Mouse (Mus musculus) cerebellum, adult (tissue): ENCODE measurements at regions not wholly inside any gene's neighbourhood (a gene's known extent, or its start where the extent isn't known, plus 50 kb on each side); places are given as distances from the start of the nearest gene placed in this dataset.

Source experiments
- ATAC-seq: cut with Nextera tagmentation; 2 replicates; pipeline ENCODE4 v1.9.2; 2017; ENCODE audit warnings: mild to moderate bottlenecking, moderate library complexity, mixed read lengths; ENCODE audit not compliant: insufficient number of reproducible peaks, low FRiP score, low TSS enrichment

DNA sequence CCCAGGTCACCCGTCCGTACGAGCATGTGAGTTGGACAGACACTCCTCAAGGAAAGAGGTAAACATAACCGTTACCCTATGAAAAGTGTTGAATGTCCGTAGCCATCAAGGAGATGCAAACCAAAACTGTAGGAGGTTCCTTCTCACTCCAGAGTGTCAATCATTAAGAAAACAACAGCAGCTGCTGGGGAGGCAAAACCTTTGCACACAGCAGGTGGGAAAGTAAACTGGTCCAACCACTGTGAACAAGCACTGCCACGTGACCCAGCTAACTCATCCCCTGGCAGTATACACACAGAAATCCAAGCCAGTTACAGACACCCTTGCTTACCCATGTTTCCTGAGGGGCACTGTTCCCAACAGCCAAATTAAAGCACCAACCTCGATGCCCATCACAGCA, 54.7 kb upstream of the Irx5 start:
- no peak for ATAC-seq

DNA sequence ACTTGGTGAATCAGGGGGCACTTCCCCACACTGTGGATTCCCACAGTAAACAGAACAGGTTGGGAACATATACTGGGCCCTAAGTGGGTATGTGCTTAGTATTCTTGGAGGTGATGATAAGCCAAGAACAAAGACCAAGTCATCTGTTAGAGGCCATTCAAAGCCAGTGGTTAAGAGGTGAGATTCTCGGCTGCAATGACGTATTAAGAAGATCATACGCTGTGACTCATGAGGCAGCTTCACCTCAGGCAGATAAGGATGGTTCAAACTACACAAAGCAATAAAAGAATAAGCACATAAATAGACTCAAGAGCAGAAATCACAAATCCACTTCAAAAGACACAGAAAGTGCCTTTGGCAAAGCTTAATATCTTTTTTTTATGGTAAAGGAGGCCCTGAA, 56.4 kb upstream of the Irx5 start:
- no peak for ATAC-seq

DNA sequence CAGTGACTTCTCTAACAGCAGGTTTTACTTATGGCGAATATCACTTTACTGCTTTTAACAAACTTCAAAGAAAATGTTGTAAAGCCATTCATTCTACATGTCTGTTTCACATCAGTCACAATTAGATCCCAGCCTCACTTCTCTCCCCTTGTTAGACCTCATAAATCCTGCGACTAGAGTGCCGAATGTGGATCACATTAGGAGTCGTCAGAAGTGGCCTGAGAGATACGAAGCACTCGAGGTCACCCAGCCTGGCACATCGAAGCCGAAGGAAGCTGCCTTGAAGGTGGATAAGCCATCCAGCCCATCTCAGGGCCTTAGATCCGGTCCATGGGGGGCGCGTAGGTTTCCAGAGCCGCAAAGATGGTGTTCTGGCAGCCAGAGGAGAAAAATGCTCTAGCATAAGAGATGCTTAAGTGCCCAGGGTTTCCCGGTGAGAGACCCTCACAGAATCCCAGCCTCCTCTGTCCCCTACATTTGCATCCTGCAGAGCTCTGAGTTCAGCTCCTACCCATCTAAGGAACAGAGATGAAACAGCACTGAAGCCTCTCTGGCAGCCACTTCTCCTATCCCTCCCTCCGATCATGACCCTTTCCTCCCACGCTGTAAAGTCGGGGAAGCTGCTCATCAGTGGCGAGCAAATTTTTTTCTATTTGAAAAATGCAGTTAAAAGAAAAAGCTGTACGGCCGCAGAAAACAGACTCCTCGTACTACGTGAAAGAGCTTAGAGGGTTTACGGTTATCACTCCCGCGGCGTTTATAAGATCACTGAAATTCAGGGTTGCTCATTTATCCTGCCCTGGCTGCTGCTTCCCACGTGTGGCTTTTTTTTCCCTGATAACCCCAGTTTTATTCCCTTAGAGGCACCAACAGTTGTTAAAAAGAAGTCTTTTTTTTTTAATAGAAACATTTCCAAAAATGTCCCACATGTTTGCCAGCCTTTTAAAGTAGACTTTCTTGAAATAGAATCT, 70.3 kb upstream of the Irx5 start:
- ATAC-seq = no peak

DNA sequence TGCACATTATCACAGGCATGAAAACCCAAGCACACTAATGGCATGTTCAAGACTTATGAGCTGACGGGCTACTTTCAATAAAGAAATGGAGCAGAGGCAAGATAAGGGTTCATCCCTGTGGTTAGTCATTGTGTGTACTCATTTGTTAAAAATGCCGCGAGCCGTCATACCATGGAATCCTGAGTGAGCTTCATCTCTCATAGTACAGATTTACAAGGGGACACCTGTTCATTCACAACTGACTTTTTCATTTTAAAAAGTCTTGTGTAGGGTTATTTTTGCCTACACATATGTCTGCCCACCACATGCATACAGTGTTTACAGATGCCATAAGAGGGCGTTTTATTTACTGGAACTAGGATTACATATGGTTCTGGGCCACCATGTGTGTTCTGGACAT, 81.7 kb upstream of the Irx5 start:
- no peak for ATAC-seq

DNA sequence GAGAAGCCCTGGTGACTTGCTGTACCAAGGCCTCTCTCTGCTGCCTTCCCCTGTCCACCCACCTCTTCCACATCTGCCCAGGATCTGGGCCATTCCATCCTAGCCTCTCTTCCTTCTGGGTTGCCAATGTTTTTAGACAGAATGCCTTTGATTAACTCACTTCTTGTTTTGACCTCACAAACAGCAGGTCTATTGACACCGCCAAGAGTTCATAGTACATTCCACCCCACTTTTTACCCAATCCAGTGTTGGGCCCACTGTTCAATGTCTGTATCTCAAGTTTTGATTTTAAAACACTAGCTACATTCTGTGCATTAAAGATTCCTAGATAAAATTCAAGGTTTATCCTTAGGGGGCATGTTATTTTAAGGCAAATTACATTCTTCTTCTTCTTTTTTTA, 84.7 kb upstream of the Irx5 start:
- no peak for ATAC-seq

DNA sequence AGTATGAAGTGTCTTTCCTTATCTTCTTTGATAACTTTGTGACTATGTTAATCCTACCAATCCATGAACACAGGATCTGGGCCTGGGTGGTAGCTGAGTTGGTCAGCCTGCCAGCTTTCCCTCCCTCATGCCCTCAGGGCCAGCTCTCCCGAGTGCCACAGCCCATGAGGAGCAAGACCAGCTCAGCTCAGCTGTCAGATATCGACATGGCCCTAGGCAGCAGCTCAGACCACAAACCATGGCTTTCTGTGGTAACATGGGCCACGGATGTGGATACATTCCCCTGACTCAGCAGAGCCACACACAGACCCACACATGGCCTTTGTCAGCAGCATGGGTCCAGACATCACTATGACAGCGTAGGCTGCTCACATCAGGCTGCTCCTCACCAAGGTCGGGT, 85.4 kb upstream of the Irx5 start:
- 0 out of 2 replicates have a peak, but pooled peaks have one; percentile 15 for ATAC-seq

DNA sequence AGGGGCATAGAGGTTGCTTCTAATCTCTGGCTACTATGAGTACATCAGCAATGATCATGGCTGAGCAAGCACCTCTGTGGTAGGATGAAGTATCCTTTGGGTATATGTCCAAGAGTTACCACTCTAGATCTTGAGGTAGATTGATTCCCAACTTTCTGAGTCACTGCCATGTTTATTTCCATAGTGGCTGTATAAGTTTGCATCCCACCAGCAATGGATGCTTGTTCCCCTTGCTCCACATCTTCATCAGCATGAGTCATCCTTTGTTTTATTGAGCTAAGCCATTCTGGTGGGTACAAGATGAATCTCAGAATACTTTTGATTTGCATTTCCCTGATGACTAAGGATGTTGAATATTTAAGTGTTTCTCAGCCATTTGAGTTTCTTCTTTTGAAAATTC, 86.8 kb upstream of the Irx5 start:
- no peak for ATAC-seq

DNA sequence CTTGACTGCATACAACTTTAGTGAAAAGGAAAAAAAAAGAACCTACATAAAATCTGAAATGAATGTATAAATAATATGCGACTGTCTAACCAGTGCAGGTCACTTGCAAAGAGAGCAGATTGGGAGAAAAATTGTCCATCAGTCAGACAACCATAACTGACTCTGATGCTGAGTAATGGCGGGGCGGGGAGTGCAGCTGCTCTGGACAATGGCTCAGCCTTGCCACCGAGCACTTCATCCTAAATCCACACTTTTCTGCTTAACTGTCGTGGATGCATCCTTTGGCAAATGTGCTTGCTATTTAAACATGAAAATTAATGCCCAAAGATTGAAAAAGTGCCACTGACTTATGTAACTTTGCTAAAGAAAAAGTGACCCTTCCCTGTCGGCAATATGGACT, 90.0 kb upstream of the Irx5 start:
- no peak for ATAC-seq

DNA sequence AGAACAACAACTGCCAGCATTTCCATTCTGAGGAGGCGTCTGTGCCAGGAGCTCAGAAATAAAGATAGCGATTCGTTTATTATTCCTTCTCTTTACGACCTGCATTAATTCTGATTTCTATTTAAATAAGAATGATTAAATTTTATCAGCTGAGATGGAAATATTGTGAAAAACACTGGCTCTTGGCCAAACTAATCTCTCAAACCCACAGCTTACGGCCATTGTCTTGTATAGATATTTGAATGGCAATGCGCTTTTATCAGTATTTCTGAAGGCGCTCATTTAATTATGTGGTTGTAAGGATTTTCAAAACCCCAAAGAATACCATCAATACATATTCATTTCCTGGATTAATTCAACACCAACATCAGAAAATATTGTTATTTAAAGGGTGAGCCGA, 97.4 kb upstream of the Irx5 start:
- no peak for ATAC-seq

DNA sequence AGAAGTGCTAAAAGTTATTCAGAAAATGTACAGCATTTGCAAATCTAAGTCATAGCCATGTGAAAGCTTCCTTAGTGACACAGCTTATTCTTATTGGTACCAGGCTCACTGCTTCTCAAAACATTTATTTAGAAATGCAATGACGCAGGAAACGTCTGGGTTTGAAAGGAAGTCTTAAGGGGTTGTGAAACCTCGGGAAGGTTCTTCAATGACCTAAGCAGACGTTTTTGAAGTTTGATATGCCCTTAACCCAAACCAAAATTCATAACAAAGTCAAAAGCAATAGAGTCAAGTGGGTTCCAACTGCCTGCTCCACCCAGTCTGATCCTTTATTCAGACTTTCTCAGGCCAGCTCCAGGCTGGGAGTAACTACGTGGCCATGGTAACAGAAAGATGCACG, 99.2 kb upstream of the Irx5 start:
- ATAC-seq = no peak

DNA sequence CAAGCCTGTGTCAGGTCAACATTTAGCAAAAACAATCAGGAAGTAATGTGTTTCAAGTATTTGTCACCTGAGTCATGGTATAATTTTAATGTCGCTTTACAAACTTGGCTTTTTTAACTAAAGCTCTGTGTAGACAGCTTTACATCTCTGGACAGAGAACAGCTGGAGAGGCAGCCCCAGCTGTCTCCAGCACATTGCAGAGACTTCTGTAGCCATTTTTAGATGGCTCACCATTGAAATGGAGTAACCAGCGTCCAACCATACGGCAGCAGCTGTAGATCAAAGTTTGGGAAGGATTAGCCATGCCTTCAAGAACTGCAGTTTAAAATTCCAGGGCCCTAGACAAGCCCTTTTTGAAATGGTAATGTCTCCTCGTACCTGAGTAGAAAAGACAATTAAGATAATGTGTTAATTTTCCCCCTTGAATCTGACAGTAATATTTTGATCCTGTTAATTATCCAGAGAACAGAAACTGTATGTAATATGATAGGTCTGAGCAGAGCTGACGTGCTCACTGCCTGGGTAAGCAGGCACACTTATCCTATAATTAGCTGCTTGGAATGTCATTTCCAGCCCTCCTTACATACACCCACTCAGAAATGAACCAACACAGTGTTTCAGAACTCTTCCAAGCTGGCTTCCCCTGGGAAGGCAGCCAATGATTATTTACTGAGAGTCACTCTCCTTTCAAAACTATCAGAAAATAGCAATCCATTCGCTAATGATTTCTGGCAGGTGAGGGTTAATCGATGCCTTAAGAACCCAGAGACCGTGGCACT, 104.6 kb upstream of the Irx5 start:
- ATAC-seq = no peak

DNA sequence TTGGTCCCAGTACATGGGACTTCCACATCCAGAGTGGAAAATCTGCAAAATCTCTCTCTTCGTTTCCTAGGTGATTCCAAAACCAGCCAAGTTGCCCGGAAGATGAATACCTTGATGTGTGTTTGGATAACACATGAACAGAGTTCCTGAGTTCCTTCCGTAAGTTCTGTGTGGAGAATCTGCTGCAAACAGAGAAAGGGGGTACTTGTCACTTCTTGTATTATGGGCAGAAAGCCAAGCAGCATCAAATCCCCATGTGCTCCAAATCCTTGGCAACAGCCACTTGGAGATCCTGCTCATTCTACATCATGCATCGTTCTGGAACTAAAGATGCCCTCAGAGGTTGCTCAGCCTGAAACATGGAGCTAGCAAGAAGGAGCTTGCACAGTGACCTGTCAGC, 111.1 kb upstream of the Irx5 start:
- no peak for ATAC-seq

DNA sequence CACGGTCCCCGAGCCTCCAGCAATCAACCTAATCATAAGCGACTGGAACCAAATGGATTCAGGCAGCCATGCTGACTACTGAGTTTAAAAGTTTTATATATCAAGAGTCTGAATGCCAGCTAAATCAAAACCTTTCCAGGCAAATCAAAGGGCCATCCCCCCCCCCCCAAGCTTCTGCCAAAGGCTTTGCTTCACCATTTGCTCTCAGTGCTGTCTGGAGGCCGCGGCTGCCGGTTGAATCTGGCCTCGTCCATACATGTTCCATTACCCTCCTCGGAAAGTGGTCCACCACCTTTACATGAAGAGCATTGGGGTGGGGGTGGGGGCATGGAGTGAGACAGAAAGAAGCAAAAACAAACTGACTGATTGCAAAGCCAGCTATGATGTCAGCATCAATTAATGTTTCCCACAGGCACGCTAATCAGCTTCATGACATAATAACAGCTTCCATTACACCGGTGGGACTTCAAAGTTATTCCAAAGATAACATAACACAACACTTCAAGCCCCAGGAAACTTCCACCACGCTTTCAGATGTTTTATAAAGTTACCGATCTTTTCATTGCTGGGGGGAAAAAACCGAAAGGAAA, 116.6 kb upstream of the Irx5 start:
- no peak for ATAC-seq

DNA sequence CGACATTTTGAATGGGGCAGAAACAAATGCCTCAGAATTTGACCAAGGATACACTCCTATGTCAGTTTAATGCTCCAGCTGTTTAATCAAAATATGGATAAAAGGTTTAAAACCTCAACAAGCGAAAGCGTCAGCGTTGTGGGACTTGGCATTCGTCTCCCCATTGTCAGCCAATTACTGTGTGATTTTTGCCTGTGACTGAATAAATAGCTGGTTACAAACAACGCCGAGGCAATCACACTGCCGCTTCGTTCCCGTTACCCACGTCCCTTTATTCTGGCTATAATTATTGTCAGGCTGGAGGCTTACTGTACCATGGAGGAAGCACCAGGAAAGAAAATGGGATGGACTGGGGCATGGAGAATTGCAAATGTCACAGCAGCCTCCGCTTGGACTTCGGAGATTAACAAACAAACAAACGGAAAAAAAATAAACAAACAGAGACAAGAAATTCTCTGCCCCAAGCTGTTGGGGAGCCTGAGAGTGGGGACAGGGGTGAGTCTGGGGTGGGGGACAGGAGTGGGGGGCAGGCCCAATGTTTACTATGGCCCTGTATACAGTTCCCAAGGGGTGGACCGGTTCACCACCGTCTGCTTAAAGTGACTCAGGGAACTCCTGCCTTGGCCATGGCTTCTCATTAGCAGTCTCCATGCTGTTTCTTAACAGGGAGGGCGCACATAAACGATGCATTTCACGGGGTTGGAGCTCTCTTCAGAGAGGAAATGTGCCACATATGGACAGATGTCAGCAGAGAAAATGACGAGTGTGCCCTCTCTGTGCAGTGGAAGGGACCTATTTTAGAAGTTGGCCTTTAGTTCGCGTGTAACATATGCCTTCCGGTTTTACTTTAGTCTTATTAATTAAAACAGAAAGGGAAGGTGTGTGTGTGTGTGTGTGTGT, 125.8 kb upstream of the Irx5 start:
- ATAC-seq = no peak

DNA sequence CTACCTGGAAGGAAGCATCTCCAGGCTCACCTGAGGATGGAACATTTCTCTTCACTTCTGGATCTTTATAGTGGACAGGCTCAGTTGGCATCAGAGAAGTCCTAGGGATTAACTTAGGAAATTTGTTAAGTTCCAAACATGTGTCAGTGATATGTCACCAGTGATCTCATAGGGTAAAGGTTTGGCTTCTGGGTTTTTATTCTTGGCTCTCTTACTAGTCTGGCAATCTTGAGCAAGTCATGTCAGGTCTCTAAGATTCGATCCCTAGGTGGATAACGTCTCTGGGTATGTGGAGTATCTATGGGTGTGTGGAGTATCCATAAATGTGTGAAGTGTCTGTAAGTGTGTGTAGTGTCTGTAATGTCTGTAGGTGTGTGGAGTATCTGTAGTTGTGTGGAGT, 127.9 kb upstream of the Irx5 start:
- ATAC-seq = no peak

DNA sequence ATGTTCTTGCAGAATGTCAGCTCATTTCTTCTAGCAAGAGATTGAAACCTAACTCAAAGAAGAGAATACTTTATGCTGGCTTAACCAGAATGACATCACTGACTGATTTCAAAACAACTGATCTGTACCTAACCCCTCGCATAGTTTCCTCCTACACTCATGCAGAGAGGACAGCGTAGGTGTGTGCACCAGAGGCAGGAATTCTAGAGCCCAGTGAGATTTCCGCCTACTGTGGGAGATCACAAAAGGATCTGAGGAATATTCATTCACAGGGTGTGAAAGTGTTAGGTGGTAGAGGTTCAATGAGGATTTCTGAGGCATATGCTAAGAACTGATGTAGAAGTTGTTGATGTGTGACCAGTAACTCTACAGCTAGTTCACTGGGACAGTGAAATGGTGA, 132.5 kb upstream of the Irx5 start:
- no peak for ATAC-seq

DNA sequence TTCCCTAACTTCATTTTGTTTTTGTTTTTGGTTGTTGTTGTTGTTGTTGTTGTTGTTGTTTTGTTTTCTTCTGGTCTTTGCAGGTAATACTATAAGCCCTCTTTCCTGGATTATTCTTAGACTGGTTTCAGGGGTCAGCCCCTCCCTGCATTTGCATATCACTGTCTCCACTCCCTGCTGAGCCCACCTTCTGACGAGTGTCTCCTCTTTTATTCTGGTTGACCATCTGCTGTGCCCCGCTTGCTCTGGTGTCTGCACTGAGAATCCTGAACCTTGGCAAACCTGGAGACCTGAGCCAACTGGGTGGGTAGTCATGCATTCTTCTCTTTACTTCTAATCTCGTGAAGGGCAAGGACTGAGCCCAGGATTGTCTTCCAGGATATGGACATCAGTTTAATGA, 134.4 kb upstream of the Irx5 start:
- ATAC-seq = no peak

DNA sequence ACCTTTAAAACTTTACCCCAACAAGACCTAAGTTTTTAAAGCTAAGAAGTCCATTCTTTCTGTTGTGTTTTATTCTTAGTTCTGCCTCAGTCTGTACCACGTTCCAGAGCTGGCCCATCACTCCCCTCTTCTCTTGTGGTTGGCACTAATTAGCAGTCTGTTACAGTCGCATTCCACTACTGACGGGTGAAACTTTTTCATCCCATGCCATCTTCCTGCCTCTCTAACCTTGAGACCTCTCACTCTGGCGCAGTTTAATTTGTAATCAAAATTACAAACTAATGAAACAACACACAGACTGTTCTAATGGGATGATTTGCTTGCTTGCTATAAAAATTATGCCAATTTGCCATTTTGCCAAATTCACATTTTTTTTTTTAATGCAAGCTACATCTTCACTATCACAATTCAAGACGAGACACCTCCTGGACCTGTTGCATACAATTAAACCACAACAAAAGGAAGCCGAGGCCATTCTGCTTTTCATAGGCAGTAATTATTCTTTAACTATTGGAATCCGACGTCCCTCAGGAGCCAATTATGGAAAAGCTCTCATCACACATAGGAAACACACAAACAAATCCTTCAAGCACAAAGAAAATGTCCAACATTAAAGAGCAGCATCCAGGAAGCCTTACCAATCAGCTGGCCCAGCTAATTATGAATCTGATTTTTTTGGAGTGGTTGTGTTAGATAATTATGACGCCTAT, 138.1 kb upstream of the Irx5 start:
- ATAC-seq = no peak

DNA sequence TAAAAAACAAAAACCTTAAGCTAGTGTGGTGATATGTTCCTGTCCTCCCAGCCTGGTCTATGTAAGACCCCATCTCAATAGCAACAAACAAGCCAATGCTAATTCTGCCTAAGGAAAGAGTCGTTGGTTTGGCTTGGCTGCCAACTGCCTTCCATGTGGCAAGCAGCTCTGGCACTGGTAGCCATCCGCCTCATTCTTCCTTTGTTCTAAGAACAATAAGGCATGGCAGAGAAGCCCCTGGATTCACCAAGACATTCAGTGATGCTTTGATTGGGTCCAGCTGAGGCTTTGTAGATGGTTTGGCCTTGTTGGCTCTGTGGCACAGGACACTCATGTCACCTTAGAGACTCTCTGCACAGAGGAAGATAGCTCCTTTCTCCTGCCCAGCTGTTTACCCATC, 139.9 kb upstream of the Irx5 start:
- no peak for ATAC-seq

DNA sequence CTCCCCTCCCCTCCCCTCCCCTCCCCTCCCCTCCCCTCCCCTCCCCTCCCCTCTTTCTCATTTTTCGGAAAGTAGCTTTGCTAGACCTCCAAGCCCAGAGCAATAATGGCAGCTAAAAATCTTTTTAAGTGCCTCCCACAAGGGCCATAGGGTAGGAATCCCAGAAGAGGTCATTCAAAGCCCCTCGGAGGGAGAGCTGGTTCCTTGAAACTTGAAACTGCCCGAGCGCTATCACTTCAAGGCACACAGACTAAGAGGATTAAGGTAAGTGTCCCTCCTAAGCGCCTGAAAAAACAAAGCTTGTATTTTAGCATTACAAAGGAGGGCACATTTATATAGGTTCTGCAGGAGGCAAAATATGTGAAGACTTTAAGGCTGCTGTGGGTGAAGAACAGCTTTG, 141.2 kb upstream of the Irx5 start:
- no peak for ATAC-seq
